Mouse (Mus musculus) E14TG2a.4 (cell line): ENCODE measurements around the gene OR5BS1P.

Experiments used
- CTCF ChIP-seq: conservative IDR thresholded peaks from 2 replicates; pipeline ENCODE4 v1.5.1; 2014; ENCODE audit warnings: low read length
- NANOG ChIP-seq: IDR thresholded peaks from 2 replicates; pipeline ENCODE4 v1.6.1; 2014; ENCODE audit warnings: borderline replicate concordance, low read length, mixed read lengths
- POU5F1 ChIP-seq: IDR thresholded peaks from 2 replicates; pipeline ENCODE4 v1.6.1; 2014; ENCODE audit warnings: low read length, borderline replicate concordance

DNA sequence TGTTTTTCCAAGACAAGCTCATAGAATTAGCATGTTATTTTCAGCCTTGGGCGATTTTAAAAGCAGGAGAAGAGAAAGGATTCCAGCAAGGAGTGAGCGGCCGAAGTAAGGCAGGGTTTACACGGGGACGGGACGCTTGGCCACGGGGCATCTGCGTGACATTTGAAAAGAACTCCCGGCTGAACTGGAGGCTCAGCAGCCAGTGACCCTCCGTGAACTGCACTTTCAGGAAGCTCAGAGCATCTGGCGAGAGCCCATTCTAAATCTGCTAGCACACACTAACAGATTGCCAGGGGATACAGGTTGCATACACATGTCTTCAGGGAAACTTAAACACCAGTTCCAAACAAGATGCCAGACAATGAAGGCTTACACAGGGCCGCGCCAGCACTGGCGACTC is 45.4 kb upstream of the OR5BS1P start:
- TF ChIP-seq CTCF = no peak
- TF ChIP-seq NANOG = no peak
- no peak for TF ChIP-seq POU5F1
